Mouse (Mus musculus) lung, postnatal 4 days (tissue): Measurements from ENCODE around the gene Pdcd6ip.
"Not testable (repeated sequence)": the region's sequence is repeated elsewhere in the genome, so short reads cannot be mapped to it uniquely, and the experiment has no call there.

Experiments used
- DNase-seq, 2 experiments: peaks; one replicate each; pipeline ENCODE4 v3.0.0; 2021

The Pdcd6ip gene

GRCm38 (mm10) chr9:113687461-113687860, 20.6 kb downstream of the Pdcd6ip start:
- no peak for DNase-seq

- DNase-seq = no peak
Observed at GRCm38 (mm10) chr9:113673721-113674120, 34.3 kb downstream of the Pdcd6ip start.

- DNase-seq = no peak
Observed at GRCm38 (mm10) chr9:113672352-113672751, 35.7 kb downstream of the Pdcd6ip start.

GRCm38 (mm10) chr9:113670857-113671106, 37.3 kb downstream of the Pdcd6ip start:
- no peak for DNase-seq

GRCm38 (mm10) chr9:113670105-113670856, 37.8 kb downstream of the Pdcd6ip start:
- no peak for DNase-seq

- no peak for DNase-seq
Observed at GRCm38 (mm10) chr9:113663476-113663875, 44.6 kb downstream of the Pdcd6ip start.

- no peak for DNase-seq
Observed at GRCm38 (mm10) chr9:113657837-113658236, 50.2 kb downstream of the Pdcd6ip start.

- DNase-seq = no peak
Observed at GRCm38 (mm10) chr9:113653571-113653970, 54.5 kb downstream of the Pdcd6ip start.

- no peak for DNase-seq
Observed at GRCm38 (mm10) chr9:113650787-113651186, 57.3 kb downstream of the Pdcd6ip start.

- not testable (repeated sequence) for DNase-seq
Observed at GRCm38 (mm10) chr9:113649211-113649610, 58.8 kb downstream of the Pdcd6ip start.

GRCm38 (mm10) chr9:113645837-113646169, 62.3 kb downstream of the Pdcd6ip start:
- no peak for DNase-seq

GRCm38 (mm10) chr9:113645153-113645836, 62.8 kb downstream of the Pdcd6ip start:
- DNase-seq = peak in 1 of 2 experiments; percentile 57

GRCm38 (mm10) chr9:113644701-113645100, 63.4 kb downstream of the Pdcd6ip start:
- no peak for DNase-seq

- no peak for DNase-seq
Observed at GRCm38 (mm10) chr9:113644076-113644475, 64.0 kb downstream of the Pdcd6ip start.

- no peak for DNase-seq
Observed at GRCm38 (mm10) chr9:113643669-113644068, 64.4 kb downstream of the Pdcd6ip start.

GRCm38 (mm10) chr9:113634986-113635385, 73.1 kb downstream of the Pdcd6ip start:
- no peak for DNase-seq

- DNase-seq = no peak
Observed at GRCm38 (mm10) chr9:113633168-113633744, 74.8 kb downstream of the Pdcd6ip start.

GRCm38 (mm10) chr9:113632350-113633043, 75.6 kb downstream of the Pdcd6ip start:
- no peak for DNase-seq

- peak in 1 of 2 experiments; percentile 20 for DNase-seq
Observed at GRCm38 (mm10) chr9:113629632-113630031, 78.4 kb downstream of the Pdcd6ip start.

- no peak for DNase-seq
Observed at GRCm38 (mm10) chr9:113629191-113629590, 78.9 kb downstream of the Pdcd6ip start.

- no peak for DNase-seq
Observed at GRCm38 (mm10) chr9:113628780-113629179, 79.3 kb downstream of the Pdcd6ip start.

GRCm38 (mm10) chr9:113626730-113627129, 81.3 kb downstream of the Pdcd6ip start:
- DNase-seq = no peak

- no peak for DNase-seq
Observed at GRCm38 (mm10) chr9:113624086-113624485, 84.0 kb downstream of the Pdcd6ip start.

- no peak for DNase-seq
Observed at GRCm38 (mm10) chr9:113617081-113617480, 91.0 kb downstream of the Pdcd6ip start.
